Mouse (Mus musculus) bone marrow, adult 2 months (tissue): ENCODE results near the gene Sh3bgrl2. TPM values are rescaled to one million over a fixed set of nuclear protein-coding genes. Genes with fewer than 3 reads are reported as not detected.

Source experiments
- H3K27ac ChIP-seq: fragments of 200-500 bp; 2 replicates; pipeline ENCODE4 v1.5.1; 2012; ENCODE audit warnings: low read depth, mild to moderate bottlenecking, control low read depth, inconsistent platforms, low read length; ENCODE audit not compliant: control insufficient read depth, poor library complexity, insufficient read depth
- H3K4me1 ChIP-seq: fragments of 200-500 bp; 2 replicates; pipeline ENCODE4 v1.6.1; 2011; ENCODE audit warnings: low read length; ENCODE audit not compliant: control insufficient read depth, insufficient read depth
- H3K4me3 ChIP-seq: fragments of 200-500 bp; replicated peaks from 2 replicates; pipeline ENCODE3; 2011; ENCODE audit warnings: mild to moderate bottlenecking, low read depth, low read length, control low read depth; ENCODE audit not compliant: control insufficient read depth
- CTCF ChIP-seq: fragments of 200-500 bp; IDR thresholded peaks from 2 replicates; pipeline ENCODE4 v1.5.1; 2011; ENCODE audit warnings: low read length, control low read depth; ENCODE audit not compliant: control insufficient read depth, insufficient read depth
- POLR2A ChIP-seq: fragments of 200-500 bp; IDR thresholded peaks from 2 replicates; pipeline ENCODE4 v1.6.1; 2011; ENCODE audit warnings: low read depth, mild to moderate bottlenecking, control low read depth, low read length, borderline replicate concordance; ENCODE audit not compliant: control insufficient read depth
- WGBS: fragments of 180-500 bp; shearing (Covaris S2); methylation state at CpG from one replicate; pipeline ENCODE4 v1.1.7; 2018; 5-methylcytosine and 5-hydroxymethylcytosine counted together
- polyA plus RNA-seq: library from polyadenylated mRNA; stranded (reverse); fragments of >200 nt; gene quantifications from 2 replicates; pipeline ENCODE4 v1.2.4, GENCODE M21; 2011; ENCODE audit warnings: low replicate concordance; ENCODE audit not compliant: missing spikeins, insufficient read depth, insufficient read length

The Sh3bgrl2 gene
- polyA plus RNA-seq, 1 experiment: 6.8 TPM

DNA sequence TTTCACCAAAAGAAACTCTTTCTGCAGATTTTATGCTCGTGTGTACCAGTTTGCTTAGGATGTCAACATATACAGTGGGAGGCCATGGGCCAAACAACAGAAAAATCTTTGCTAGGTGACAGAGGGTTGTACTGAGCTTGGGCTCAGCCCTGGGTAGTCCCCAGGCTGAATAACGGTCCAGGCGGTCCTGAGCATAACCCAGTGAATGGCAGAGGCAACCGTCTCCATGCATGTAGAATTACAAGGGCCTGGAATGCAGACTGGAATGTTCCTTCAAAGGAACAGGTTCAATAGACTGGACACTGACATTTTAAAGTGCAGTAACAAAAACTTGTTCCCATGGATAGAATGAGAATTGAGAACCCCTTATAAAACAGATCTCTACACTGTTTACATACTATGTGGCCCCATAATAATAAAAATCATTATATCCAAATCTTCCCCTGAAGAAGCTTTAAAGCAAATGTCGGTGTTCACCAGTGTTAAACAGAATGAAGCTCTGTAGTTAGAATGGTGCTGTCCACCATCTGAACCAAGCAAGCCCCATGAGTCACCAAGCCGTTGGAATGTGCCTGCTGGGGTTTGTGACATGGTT lies 54.1 kb downstream of the Sh3bgrl2 start:
- H3K4me1 ChIP-seq: no peaks in the 10 kb centered on the region
- WGBS: 83% methylated on average over 6 of the region's 6 CpGs
- TF ChIP-seq CTCF (no peak), POLR2A (no peak)
- no peak overlapping the region for H3K4me3 ChIP-seq
- H3K27ac ChIP-seq: no peak overlapping the region

DNA sequence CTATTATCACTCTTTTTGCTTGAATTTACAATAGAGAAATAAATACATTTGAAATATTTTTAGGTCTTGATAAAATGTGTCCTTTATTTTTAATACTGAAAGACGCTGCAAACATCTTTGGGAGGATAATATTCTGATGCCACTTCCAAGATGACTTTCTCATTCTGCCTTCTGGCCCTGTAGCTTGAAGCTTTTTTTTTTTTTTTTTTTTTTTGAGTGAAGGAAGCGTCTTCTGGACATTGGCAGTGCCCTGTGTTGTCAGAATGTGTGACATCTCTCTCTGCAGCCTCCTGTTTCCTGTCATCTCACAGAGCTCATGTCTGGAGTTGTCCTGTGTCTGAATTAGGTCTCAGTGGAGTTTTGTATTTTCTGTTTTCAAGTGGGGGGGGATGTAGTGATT lies 55.0 kb downstream of the Sh3bgrl2 start:
- WGBS: 67% methylated on average over 2 of the region's 2 CpGs
- TF ChIP-seq CTCF (no peak), POLR2A (no peak)
- H3K27ac ChIP-seq: no peak overlapping the region
- no peak overlapping the region for H3K4me3 ChIP-seq
- no peaks in the 10 kb centered on the region for H3K4me1 ChIP-seq

- no peak for TF ChIP-seq CTCF
- no peak for TF ChIP-seq POLR2A
- Histone ChIP-seq H3K4me1 (no peaks in the 10 kb centered on the region), H3K27ac (no peak overlapping the region), H3K4me3 (no peak overlapping the region)
- WGBS: 73% methylated on average over 8 of the region's 8 CpGs
These were observed 57.9 kb downstream of the Sh3bgrl2 start for GRCm38 (mm10) chr9:83605886-83606640.

DNA sequence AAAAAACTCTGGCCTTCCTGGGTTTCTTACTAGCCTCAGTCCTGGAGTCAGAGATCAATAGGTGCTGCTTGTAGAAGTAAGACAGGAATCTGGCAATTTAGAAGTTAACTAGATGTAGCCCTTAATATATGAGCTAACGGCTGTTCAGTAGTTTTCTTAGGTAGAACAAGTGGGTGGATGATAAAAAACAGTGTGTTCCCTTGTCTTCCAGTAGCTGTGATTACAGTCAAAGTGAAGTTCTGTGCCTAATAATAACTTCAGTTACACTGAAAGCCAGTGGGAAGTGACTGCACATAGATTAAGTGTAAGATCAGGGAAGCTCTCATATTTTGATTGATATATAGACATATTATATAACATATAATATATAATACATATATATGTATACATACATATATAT lies 60.0 kb downstream of the Sh3bgrl2 start:
- H3K27ac ChIP-seq: no peak overlapping the region
- TF ChIP-seq POLR2A (no peak), CTCF (no peak)
- no peak overlapping the region for H3K4me3 ChIP-seq
- 80% methylated on average over 1 of the region's 1 CpGs for WGBS
- H3K4me1 ChIP-seq: no peaks in the 10 kb centered on the region

GRCm38 (mm10) chr9:83609422-83610297 lies 61.5 kb downstream of the Sh3bgrl2 start:
- Histone ChIP-seq H3K4me3 (no peak overlapping the region), H3K27ac (no peak overlapping the region), H3K4me1 (no peaks in the 10 kb centered on the region)
- WGBS: 34% methylated on average over 9 of the region's 9 CpGs
- TF ChIP-seq POLR2A (no peak), CTCF (peak; percentile 75)

GRCm38 (mm10) chr9:83615912-83616585 lies 67.9 kb downstream of the Sh3bgrl2 start:
- WGBS: 26% methylated on average over 6 of the region's 6 CpGs
- no peak overlapping the region for H3K27ac ChIP-seq
- H3K4me1 ChIP-seq: no peaks in the 10 kb centered on the region
- H3K4me3 ChIP-seq: no peak overlapping the region
- TF ChIP-seq CTCF (no peak), POLR2A (no peak)

GRCm38 (mm10) chr9:83616586-83617081 lies 68.5 kb downstream of the Sh3bgrl2 start:
- Histone ChIP-seq H3K27ac (no peak overlapping the region), H3K4me3 (no peak overlapping the region), H3K4me1 (no peaks in the 10 kb centered on the region)
- WGBS: 7% methylated on average over 7 of the region's 7 CpGs
- TF ChIP-seq CTCF: no peak
- no peak for TF ChIP-seq POLR2A
